Mouse (Mus musculus): ENCODE results near the gene Clca1.

GRCm38 (mm10) chr3:144980551-144980950, 52.0 kb downstream of the Clca1 start:
- TF ChIP-seq CTCF (IDR thresholded peaks at IDR 0.05; ENCODE audit: borderline replicate concordance, insufficient read depth, low read depth, low read length) (no peak), POLR2A (IDR thresholded peaks at IDR 0.05; ENCODE audit: borderline replicate concordance, insufficient read depth, low read length) (no peak)

Measured in cerebellum, adult 2 months (tissue).